Mouse (Mus musculus) midbrain, postnatal 0 days (tissue): Measurements from ENCODE around the gene Col6a3. TPM values are rescaled to one million over a fixed set of nuclear protein-coding genes. Genes with fewer than 3 reads are reported as not detected.

ENCODE experiments used
- ATAC-seq: fragments of 200-750 bp; cut with Nextera tagmentation; 2 replicates; pipeline ENCODE4 v1.8.0; 2017; ENCODE audit warnings: moderate number of reproducible peaks, mild to moderate bottlenecking, moderate TSS enrichment, moderate library complexity; ENCODE audit not compliant: low FRiP score
- DNase-seq: peaks from one replicate; pipeline ENCODE4 v3.0.0-alpha.2; 2015; ENCODE audit warnings: low spot score
- H3K27ac ChIP-seq: fragments of 300-500 bp; sonication (generic); 2 replicates; pipeline ENCODE4 v1.5.1; 2014; ENCODE audit warnings: low read depth, mild to moderate bottlenecking, low read length, mixed read lengths
- H3K27me3 ChIP-seq: fragments of 300-500 bp; sonication (generic); 2 replicates; pipeline ENCODE4 v1.6.1; 2014; ENCODE audit warnings: low read length, control low read depth, mixed read lengths; ENCODE audit not compliant: insufficient read depth
- H3K36me3 ChIP-seq: fragments of 300-500 bp; sonication (generic); 2 replicates; pipeline ENCODE4 v1.6.1; 2014; ENCODE audit warnings: low read length, control low read depth, mixed read lengths; ENCODE audit not compliant: insufficient read depth
- H3K4me1 ChIP-seq: fragments of 300-500 bp; sonication (generic); 2 replicates; pipeline ENCODE4 v1.6.1; 2014; ENCODE audit warnings: mild to moderate bottlenecking, control low read depth, antibody characterized with exemption, low read length, mixed read lengths; ENCODE audit not compliant: insufficient read depth
- H3K4me2 ChIP-seq: fragments of 300-500 bp; sonication (generic); 2 replicates; pipeline ENCODE4 v1.6.1; 2014; ENCODE audit warnings: low read depth, mild to moderate bottlenecking, low read length, mixed read lengths; ENCODE audit not compliant: poor library complexity, severe bottlenecking
- H3K4me3 ChIP-seq: fragments of 300-500 bp; sonication (generic); 2 replicates; pipeline ENCODE4 v1.5.1; 2014; ENCODE audit warnings: low read depth, mild to moderate bottlenecking, low read length, moderate library complexity
- H3K9ac ChIP-seq: fragments of 300-500 bp; sonication (generic); replicated peaks from 2 replicates; pipeline ENCODE4 v1.6.1; 2014; ENCODE audit warnings: mild to moderate bottlenecking, low read length, moderate library complexity, mixed read lengths; ENCODE audit not compliant: poor library complexity, severe bottlenecking
- H3K9me3 ChIP-seq: fragments of 300-500 bp; sonication (generic); 2 replicates; pipeline ENCODE4 v1.6.1; 2016; ENCODE audit warnings: low read length, control low read depth
- CTCF ChIP-seq: IDR thresholded peaks from 2 replicates; pipeline ENCODE4 v1.5.1; 2016; ENCODE audit warnings: antibody characterized with exemption, mild to moderate bottlenecking
- WGBS: fragments of 180-500 bp; shearing (Covaris S2); extraction: QIAGEN DNeasy Blood & Tissue Kit; methylation state at CpG from one replicate; pipeline ENCODE4 v1.1.7; 2014; 5-methylcytosine and 5-hydroxymethylcytosine counted together
- polyA plus RNA-seq: library from polyadenylated mRNA; unstranded; fragments of >200 nt; fragmentation: Nextera tagmentation; extraction: Ambion mirVana; gene quantifications from 2 replicates; pipeline ENCODE4 v1.2.1, GENCODE M21; 2015
- total RNA-seq: library from RNA; depleted of rRNA; stranded (reverse); fragments of >200 nt; gene quantifications from 2 replicates; pipeline ENCODE4 v1.2.3, GENCODE M21; 2014

Gene Col6a3
- total and polyA plus RNA-seq, 2 experiments from 2014 or later, result 4.8 to 29.5 TPM

DNA sequence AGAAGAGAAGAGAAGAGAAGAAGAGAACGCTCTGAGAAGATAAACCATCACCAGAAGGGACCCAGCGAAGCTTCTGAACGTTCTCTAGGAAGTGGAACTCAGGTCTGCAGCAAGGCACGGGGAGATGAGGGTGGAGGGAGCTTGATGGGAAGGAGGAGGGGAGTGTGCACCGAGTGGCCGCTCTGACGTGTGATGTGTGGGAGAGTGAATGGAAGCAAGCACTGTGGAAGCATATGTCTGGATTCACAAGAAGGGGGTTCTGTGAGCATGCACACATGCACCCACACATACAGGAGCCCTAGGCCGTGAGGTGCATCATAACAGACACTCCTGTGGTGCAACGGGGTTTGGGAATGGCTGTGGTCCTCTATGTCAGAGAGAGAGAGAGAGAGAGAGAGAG, 34.8 kb downstream of the Col6a3 start:
- no peak for TF ChIP-seq CTCF
- WGBS, result 76% methylated on average over 9 of the region's 9 CpGs
- Histone ChIP-seq H3K4me1 (no peaks in the 10 kb centered on the region), H3K27ac (no peak overlapping the region), H3K4me3 (no peak overlapping the region), H3K4me2 (no peak overlapping the region), H3K27me3 (no peaks in the 10 kb centered on the region), H3K36me3 (no peaks in the 10 kb centered on the region), H3K9ac (no peak overlapping the region), H3K9me3 (no peaks in the 10 kb centered on the region)
- no peak for ATAC-seq
- no peak for DNase-seq

GRCm38 (mm10) chr1:90803104-90803503, 40.7 kb downstream of the Col6a3 start:
- TF ChIP-seq CTCF, result no peak
- no peak overlapping the region for H3K4me3 ChIP-seq
- no peak overlapping the region for H3K9ac ChIP-seq
- no peak overlapping the region for H3K4me2 ChIP-seq
- H3K36me3 ChIP-seq, result no peaks in the 10 kb centered on the region
- H3K27ac ChIP-seq, result no peak overlapping the region
- no peaks in the 10 kb centered on the region for H3K4me1 ChIP-seq
- DNase-seq (no peak), ATAC-seq (no peak)
- no peaks in the 10 kb centered on the region for H3K27me3 ChIP-seq
- H3K9me3 ChIP-seq, result peaks cover 4% of the 10 kb centered on the region; the same call in 1 of the 2 replicates
- WGBS, result 77% methylated on average over 4 of the region's 4 CpGs

- Histone ChIP-seq H3K9me3 (peaks cover 4% of the 10 kb centered on the region; the same call in 1 of the 2 replicates), H3K4me3 (no peak overlapping the region), H3K4me2 (no peak overlapping the region), H3K9ac (no peak overlapping the region), H3K27me3 (no peaks in the 10 kb centered on the region), H3K4me1 (no peaks in the 10 kb centered on the region), H3K27ac (no peak overlapping the region), H3K36me3 (no peaks in the 10 kb centered on the region)
- ATAC-seq, result no peak
- DNase-seq, result no peak
- 88% methylated on average over 13 of the region's 13 CpGs for WGBS
- no peak for TF ChIP-seq CTCF
Observed at GRCm38 (mm10) chr1:90801067-90801466, 42.7 kb downstream of the Col6a3 start.

DNA sequence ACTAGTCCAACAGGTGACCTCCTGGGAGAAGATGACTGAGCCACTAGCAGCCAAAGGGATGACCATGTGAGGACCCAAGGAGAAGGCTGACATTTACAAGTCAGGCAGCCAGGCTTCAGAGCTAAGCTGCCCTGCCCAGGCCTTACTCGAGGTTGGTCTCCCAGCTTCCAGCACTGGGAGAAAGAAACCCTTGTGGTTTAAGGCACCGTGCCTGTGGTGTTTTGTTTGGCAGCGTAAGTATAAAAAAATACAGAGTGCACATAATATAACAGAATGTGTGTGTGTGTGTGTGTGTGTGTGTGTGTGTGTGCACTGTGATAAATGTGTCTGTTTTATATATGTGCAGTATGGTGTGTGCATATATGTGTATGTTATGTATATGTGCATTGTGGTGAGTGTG, 43.3 kb downstream of the Col6a3 start:
- 87% methylated on average over 3 of the region's 3 CpGs for WGBS
- H3K27me3 ChIP-seq, result no peaks in the 10 kb centered on the region
- ATAC-seq, result no peak

DNA sequence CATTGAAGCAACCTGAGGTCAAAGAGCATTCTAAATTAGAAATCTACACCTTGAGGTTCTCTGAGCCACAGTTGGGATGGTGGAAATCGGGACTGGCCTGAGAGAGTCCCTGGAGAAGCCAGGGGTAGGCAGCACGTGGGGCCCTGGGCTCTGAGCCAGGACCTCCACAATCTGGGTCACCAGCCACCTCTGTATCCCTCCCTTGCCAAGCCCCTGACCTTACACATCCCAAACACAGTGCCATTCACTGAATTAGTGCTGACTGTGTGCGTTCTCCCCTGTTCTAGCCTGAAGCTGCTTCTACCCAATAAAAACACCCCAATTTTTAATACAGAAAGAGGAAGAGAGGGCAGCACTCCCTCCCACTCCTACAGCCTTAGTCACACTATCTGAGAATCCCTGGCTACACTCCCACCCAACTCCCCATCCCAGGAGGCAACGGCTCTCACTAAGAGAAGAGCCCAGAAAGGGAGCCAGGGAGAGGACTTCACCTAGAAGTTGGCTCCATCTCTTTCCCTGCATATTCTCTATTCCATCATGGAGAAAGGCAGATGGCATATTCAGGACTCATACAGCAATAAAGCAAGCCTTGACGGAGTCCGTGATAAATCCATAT, 46.4 kb downstream of the Col6a3 start:
- Histone ChIP-seq H3K4me2 (no peak overlapping the region), H3K4me1 (no peaks in the 10 kb centered on the region), H3K36me3 (no peaks in the 10 kb centered on the region), H3K27ac (no peak overlapping the region), H3K9me3 (no peaks in the 10 kb centered on the region), H3K9ac (no peak overlapping the region), H3K4me3 (no peak overlapping the region), H3K27me3 (no peaks in the 10 kb centered on the region)
- no peak for ATAC-seq
- no peak for DNase-seq
- WGBS, result 73% methylated on average over 6 of the region's 6 CpGs
- no peak for TF ChIP-seq CTCF

More for the DNA sequence above, 43.3 kb downstream of the Col6a3 start:
- no peak overlapping the region for H3K27ac ChIP-seq
- TF ChIP-seq CTCF, result no peak
- H3K9ac ChIP-seq, result no peak overlapping the region
- no peak overlapping the region for H3K4me3 ChIP-seq
- H3K36me3 ChIP-seq, result no peaks in the 10 kb centered on the region
- no peak overlapping the region for H3K4me2 ChIP-seq
- H3K4me1 ChIP-seq, result no peaks in the 10 kb centered on the region
- peaks cover 4% of the 10 kb centered on the region; the same call in 1 of the 2 replicates for H3K9me3 ChIP-seq
- no peak for DNase-seq

GRCm38 (mm10) chr1:90793368-90793767, 50.4 kb downstream of the Col6a3 start:
- Histone ChIP-seq H3K9me3 (no peaks in the 10 kb centered on the region), H3K9ac (no peak overlapping the region), H3K4me2 (no peak overlapping the region), H3K27ac (no peak overlapping the region), H3K4me1 (no peaks in the 10 kb centered on the region), H3K27me3 (no peaks in the 10 kb centered on the region), H3K36me3 (no peaks in the 10 kb centered on the region), H3K4me3 (no peak overlapping the region)
- no peak for TF ChIP-seq CTCF
- no peak for DNase-seq
- no peak for ATAC-seq
- WGBS, result 94% methylated on average over 4 of the region's 4 CpGs
